Mouse (Mus musculus): Measurements from ENCODE around the gene Spsb1.

- TF ChIP-seq CTCF (IDR thresholded peaks at IDR 0.05; ENCODE audit: control insufficient read depth, insufficient read depth, low read length), result no peak
- TF ChIP-seq POLR2A (IDR thresholded peaks at IDR 0.05; ENCODE audit: borderline replicate concordance, control insufficient read depth, low read depth, low read length), result no peak
These were observed 86.8 kb downstream of the Spsb1 start for GRCm38 (mm10) chr4:149868009-149868408.

Measured in bone marrow, adult 2 months (tissue).